Mouse (Mus musculus): ENCODE data around the gene Cxcl3. TPM values are rescaled to one million over a fixed set of nuclear protein-coding genes. Genes with fewer than 3 reads are reported as not detected.

Cxcl3 gene
- not detected in 2 replicates for polyA plus RNA-seq (2012; ENCODE audit: insufficient read depth, insufficient read length, low replicate concordance, missing spikeins)

DNA sequence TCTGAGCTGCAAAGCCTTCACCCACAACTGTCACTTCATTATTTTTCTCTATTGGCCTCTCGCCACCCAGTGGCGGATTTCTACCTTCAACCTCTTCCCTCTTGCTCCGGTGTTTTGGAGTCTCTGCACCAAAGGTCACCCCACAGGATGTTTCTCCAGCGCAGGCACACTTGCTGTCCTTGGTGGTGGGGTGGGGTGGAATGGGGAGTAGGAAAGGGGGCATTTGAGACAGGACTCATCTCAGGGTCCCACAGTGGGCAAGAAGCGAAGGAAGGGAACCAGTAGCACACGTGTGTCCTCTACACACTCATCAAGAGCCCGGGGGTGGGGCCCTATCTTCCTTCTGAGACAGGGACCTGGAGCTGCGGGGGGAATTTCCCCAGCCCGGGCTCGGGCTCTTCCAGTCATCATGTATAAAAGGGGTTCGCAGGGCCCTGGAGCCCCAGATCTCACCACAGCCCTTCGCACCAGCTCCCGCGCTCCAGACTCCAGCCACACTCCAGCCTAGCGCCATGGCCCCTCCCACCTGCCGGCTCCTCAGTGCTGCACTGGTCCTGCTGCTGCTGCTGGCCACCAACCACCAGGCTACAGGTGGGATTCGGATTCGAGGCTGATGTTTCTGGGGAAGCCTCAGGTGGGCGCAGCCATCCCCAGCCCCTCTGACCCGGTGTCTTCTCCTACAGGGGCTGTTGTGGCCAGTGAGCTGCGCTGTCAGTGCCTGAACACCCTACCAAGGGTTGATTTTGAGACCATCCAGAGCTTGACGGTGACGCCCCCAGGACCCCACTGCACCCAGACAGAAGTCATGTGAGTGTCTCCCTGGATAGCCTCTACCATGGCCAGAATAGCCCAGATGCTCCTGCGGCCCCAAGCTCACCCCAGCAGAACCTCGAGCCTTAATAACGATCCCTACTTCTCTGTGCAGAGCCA lies at the start of gene Cxcl3:
Cxcl3 (plus strand) TSS at position 445 of the 930 bp plus-strand sequence.
- TF ChIP-seq POLR2A (IDR thresholded peaks at IDR 0.05; ENCODE audit: insufficient read depth, low read depth, low read length) = no peak
- TF ChIP-seq CTCF (IDR thresholded peaks at IDR 0.05; ENCODE audit: insufficient read depth, low read depth, low read length) = no peak
- 17% methylated on average over 26 of the region's 26 CpGs for WGBS
- Histone ChIP-seq H3K27ac (ENCODE audit: insufficient read depth, low read depth, low read length) (no peak within 1 kb of the TSS), H3K4me1 (ENCODE audit: control insufficient read depth, insufficient read depth, low read length) (peaks cover 8% of the 10 kb centered on the region), H3K4me3 (ENCODE audit: insufficient read depth, low read depth, low read length) (no peak within 1 kb of the TSS)

DNA sequence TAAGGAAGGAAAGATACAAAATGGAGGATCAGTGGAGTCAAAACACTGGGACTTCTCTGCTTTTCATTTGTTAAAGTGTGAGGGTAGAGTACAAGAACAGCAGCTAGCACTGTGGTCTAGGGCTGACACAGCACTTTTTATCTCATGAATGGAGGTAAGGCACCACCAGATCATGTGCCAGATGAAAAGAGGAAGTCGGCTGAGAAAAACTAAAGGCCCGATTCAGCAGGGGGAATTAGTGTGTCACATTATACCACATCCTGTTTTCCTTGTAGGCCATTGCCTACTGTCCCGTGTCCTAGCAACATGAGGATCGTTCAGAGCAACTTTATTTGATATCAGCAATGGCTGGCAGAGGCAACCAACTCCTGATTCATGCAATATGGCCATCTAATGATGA lies 43.9 kb upstream of the Cxcl3 start:
- Histone ChIP-seq H3K4me3 (ENCODE audit: insufficient read depth, low read depth, low read length) (no peak overlapping the region), H3K27ac (ENCODE audit: insufficient read depth, low read depth, low read length) (no peak overlapping the region), H3K4me1 (ENCODE audit: control insufficient read depth, insufficient read depth, low read length) (no peaks in the 10 kb centered on the region)
- TF ChIP-seq POLR2A (IDR thresholded peaks at IDR 0.05; ENCODE audit: insufficient read depth, low read depth, low read length) (no peak), CTCF (IDR thresholded peaks at IDR 0.05; ENCODE audit: insufficient read depth, low read depth, low read length) (no peak)
- WGBS = 61% methylated on average over 4 of the region's 4 CpGs

- no peak overlapping the region for H3K27ac ChIP-seq (ENCODE audit: insufficient read depth, low read depth, low read length)
These were observed 32.0 kb upstream of the Cxcl3 start for GRCm38 (mm10) chr5:90753934-90754333.

GRCm38 (mm10) chr5:90758020-90758605 lies 27.8 kb upstream of the Cxcl3 start:
- no peak for TF ChIP-seq POLR2A (IDR thresholded peaks at IDR 0.05; ENCODE audit: insufficient read depth, low read depth, low read length)
- no peak for TF ChIP-seq CTCF (IDR thresholded peaks at IDR 0.05; ENCODE audit: insufficient read depth, low read depth, low read length)
- H3K4me3 ChIP-seq (ENCODE audit: insufficient read depth, low read depth, low read length) = no peak overlapping the region
- 31% methylated on average over 5 of the region's 5 CpGs for WGBS
- H3K4me1 ChIP-seq (ENCODE audit: control insufficient read depth, insufficient read depth, low read length) = peaks cover 13% of the 10 kb centered on the region
- no peak overlapping the region for H3K27ac ChIP-seq (ENCODE audit: insufficient read depth, low read depth, low read length)

More at GRCm38 (mm10) chr5:90753934-90754333, 32.0 kb upstream of the Cxcl3 start:
- TF ChIP-seq CTCF (IDR thresholded peaks at IDR 0.05; ENCODE audit: insufficient read depth, low read depth, low read length) = no peak
- TF ChIP-seq POLR2A (IDR thresholded peaks at IDR 0.05; ENCODE audit: insufficient read depth, low read depth, low read length) = no peak
- Histone ChIP-seq H3K4me1 (ENCODE audit: control insufficient read depth, insufficient read depth, low read length) (peaks cover 4% of the 10 kb centered on the region), H3K4me3 (ENCODE audit: insufficient read depth, low read depth, low read length) (no peak overlapping the region)
- 97% methylated on average over 1 of the region's 1 CpGs for WGBS

DNA sequence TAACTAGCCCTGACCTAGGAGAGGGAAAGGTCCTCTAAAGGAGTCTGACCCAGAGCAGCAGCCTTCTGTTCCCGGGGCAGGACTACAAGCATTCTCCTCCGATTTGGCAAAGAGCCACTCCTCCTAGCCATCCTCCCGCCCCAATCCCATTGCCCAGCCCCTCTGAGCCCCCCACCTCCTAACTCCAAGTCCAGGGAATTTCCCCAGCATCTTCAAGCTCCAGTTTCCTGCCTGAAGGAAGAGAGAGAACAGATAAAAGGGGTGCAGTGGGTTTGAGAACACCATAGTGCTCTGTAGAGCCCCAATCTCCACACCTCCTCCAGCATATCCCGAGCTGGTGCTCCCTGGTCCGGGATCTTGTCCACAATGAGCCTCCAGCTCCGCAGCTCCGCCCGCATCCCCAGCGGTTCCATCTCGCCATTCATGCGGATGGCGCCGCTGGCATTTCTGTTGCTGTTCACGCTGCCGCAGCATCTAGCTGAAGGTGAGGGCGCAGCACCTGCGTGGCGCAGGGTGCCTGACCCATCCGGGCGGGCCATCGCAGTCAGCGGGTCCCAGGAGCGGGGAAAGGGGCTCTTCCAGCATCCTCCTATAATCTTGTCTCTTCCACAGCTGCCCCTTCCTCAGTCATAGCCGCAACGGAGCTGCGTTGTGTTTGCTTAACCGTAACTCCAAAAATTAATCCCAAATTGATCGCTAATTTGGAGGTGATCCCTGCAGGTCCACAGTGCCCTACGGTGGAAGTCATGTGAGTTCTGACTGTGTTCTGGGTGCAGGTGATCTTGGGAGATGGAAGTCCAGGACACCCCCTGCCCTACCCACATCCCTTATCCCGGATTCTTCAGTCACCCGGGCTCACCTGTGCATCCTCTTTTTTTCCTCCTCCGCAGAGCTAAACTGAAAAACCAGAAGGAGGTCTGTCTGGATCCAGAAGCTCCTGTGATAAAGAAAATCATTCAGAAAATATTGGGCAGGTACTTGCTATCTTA lies 26.5 kb upstream of the Cxcl3 start, which contains the start of gene Cxcl5:
Cxcl5 (plus strand) TSS at position 284 of the 989 bp plus-strand sequence.
- 3% methylated on average over 32 of the region's 32 CpGs for WGBS
- Histone ChIP-seq H3K4me3 (ENCODE audit: insufficient read depth, low read depth, low read length) (peak within 1 kb of the TSS; percentile 34), H3K27ac (ENCODE audit: insufficient read depth, low read depth, low read length) (no peak within 1 kb of the TSS), H3K4me1 (ENCODE audit: control insufficient read depth, insufficient read depth, low read length) (peaks cover 13% of the 10 kb centered on the region)
- no peak for TF ChIP-seq POLR2A (IDR thresholded peaks at IDR 0.05; ENCODE audit: insufficient read depth, low read depth, low read length)
- TF ChIP-seq CTCF (IDR thresholded peaks at IDR 0.05; ENCODE audit: insufficient read depth, low read depth, low read length) = no peak

GRCm38 (mm10) chr5:90760303-90760702 lies 25.6 kb upstream of the Cxcl3 start:
- Histone ChIP-seq H3K27ac (ENCODE audit: insufficient read depth, low read depth, low read length) (no peak overlapping the region), H3K4me3 (ENCODE audit: insufficient read depth, low read depth, low read length) (no peak overlapping the region), H3K4me1 (ENCODE audit: control insufficient read depth, insufficient read depth, low read length) (peaks cover 13% of the 10 kb centered on the region)
- TF ChIP-seq CTCF (IDR thresholded peaks at IDR 0.05; ENCODE audit: insufficient read depth, low read depth, low read length) (no peak), POLR2A (IDR thresholded peaks at IDR 0.05; ENCODE audit: insufficient read depth, low read depth, low read length) (no peak)
- 48% methylated on average over 4 of the region's 4 CpGs for WGBS

- H3K4me3 ChIP-seq (ENCODE audit: insufficient read depth, low read depth, low read length) = no peak overlapping the region
- TF ChIP-seq CTCF (IDR thresholded peaks at IDR 0.05; ENCODE audit: insufficient read depth, low read depth, low read length) (no peak), POLR2A (IDR thresholded peaks at IDR 0.05; ENCODE audit: insufficient read depth, low read depth, low read length) (no peak)
- peaks cover 13% of the 10 kb centered on the region for H3K4me1 ChIP-seq (ENCODE audit: control insufficient read depth, insufficient read depth, low read length)
- H3K27ac ChIP-seq (ENCODE audit: insufficient read depth, low read depth, low read length) = no peak overlapping the region
- 96% methylated on average over 2 of the region's 2 CpGs for WGBS
These were observed 25.1 kb upstream of the Cxcl3 start for GRCm38 (mm10) chr5:90760844-90761243.

GRCm38 (mm10) chr5:90761834-90762233 lies 24.1 kb upstream of the Cxcl3 start:
- no peak overlapping the region for H3K4me3 ChIP-seq (ENCODE audit: insufficient read depth, low read depth, low read length)
- 92% methylated on average over 3 of the region's 3 CpGs for WGBS
- TF ChIP-seq POLR2A (IDR thresholded peaks at IDR 0.05; ENCODE audit: insufficient read depth, low read depth, low read length) = no peak
- no peak overlapping the region for H3K27ac ChIP-seq (ENCODE audit: insufficient read depth, low read depth, low read length)
- peaks cover 13% of the 10 kb centered on the region for H3K4me1 ChIP-seq (ENCODE audit: control insufficient read depth, insufficient read depth, low read length)

All from olfactory bulb, adult 2 months (tissue).